Mouse (Mus musculus) MEL (cell line): Measurements from ENCODE around the gene Yipf3. TPM values are rescaled to one million over a fixed set of nuclear protein-coding genes. Genes with fewer than 3 reads are reported as not detected.

ENCODE experiments used
- DNase-seq: peaks from one replicate; pipeline ENCODE4 v3.0.0; 2011; ENCODE audit warnings: low read depth, low spot score
- H3K27ac ChIP-seq: 2 replicates; pipeline ENCODE4 v1.5.1; 2012; ENCODE audit warnings: low read depth, mild to moderate bottlenecking, control low read depth, low read length, moderate library complexity; ENCODE audit not compliant: control insufficient read depth
- H3K27me3 ChIP-seq, 2 experiments: fragments of 150-350 bp in 1 of 2; sonication (generic) in 1 of 2; 2 replicates each; pipeline ENCODE4 v1.6.1; 2012; ENCODE audit warnings: low read length in 2 of 2, mild to moderate bottlenecking in 2 of 2, improper control_type of control experiment in 1 of 2, moderate library complexity in 1 of 2; ENCODE audit not compliant: insufficient read depth in 2 of 2, control insufficient read depth in 1 of 2
- H3K36me3 ChIP-seq, 2 experiments: 2 replicates each; pipeline ENCODE4 v1.6.1; 2012 to 2014; ENCODE audit warnings: low read length in 2 of 2, improper control_type of control experiment in 1 of 2, inconsistent platforms in 1 of 2, mild to moderate bottlenecking in 1 of 2; ENCODE audit not compliant: insufficient read depth in 2 of 2, control insufficient read depth in 1 of 2
- H3K4me1 ChIP-seq, 2 experiments: fragments of 150-350 bp in 1 of 2; sonication (generic) in 1 of 2; 2 replicates each; pipeline ENCODE4 v1.6.1; 2012; ENCODE audit warnings: low read length in 2 of 2, improper control_type of control experiment in 1 of 2, mild to moderate bottlenecking in 1 of 2; ENCODE audit not compliant: insufficient read depth in 2 of 2, control insufficient read depth in 1 of 2
- H3K4me3 ChIP-seq, 2 experiments: fragments of 150-350 bp in 1 of 2; sonication (generic) in 1 of 2; 2 replicates each; pipeline ENCODE4 v1.5.1; 2012; ENCODE audit warnings: low read depth in 2 of 2, low read length in 2 of 2, mild to moderate bottlenecking in 2 of 2, moderate library complexity in 2 of 2, control low read depth in 1 of 2, improper control_type of control experiment in 1 of 2; ENCODE audit not compliant: control insufficient read depth in 1 of 2, insufficient read depth in 1 of 2
- H3K79me2 ChIP-seq: 2 replicates; pipeline ENCODE4 v1.6.1; 2012; ENCODE audit warnings: mild to moderate bottlenecking, low read length, moderate library complexity; ENCODE audit not compliant: control insufficient read depth, poor library complexity, insufficient read depth
- H3K9ac ChIP-seq: 2 replicates; pipeline ENCODE4 v1.6.1; 2012; ENCODE audit warnings: low read depth, mild to moderate bottlenecking, control low read depth, low read length, moderate library complexity; ENCODE audit not compliant: control insufficient read depth, poor library complexity, severe bottlenecking
- H3K9me3 ChIP-seq: fragments of 150-350 bp; sonication (generic); replicated peaks from 2 replicates; pipeline ENCODE4 v1.6.1; 2012; ENCODE audit warnings: mild to moderate bottlenecking, low read length, improper control_type of control experiment, moderate library complexity; ENCODE audit not compliant: insufficient read depth
- BHLHE40 ChIP-seq: IDR thresholded peaks from 2 replicates; pipeline ENCODE4 v1.6.1; 2012; ENCODE audit warnings: low read depth, mild to moderate bottlenecking, inconsistent platforms, low read length, improper control_type of control experiment, borderline replicate concordance
- CHD1 ChIP-seq: IDR thresholded peaks from 2 replicates; pipeline ENCODE4 v1.6.1; 2012; ENCODE audit warnings: low read depth, mild to moderate bottlenecking, inconsistent platforms, low read length, improper control_type of control experiment
- CHD2 ChIP-seq: IDR thresholded peaks from 2 replicates; pipeline ENCODE4 v1.6.1; 2011; ENCODE audit warnings: low read length, improper control_type of control experiment
- CTCF ChIP-seq, 3 experiments: IDR thresholded peaks in 2 of 3; conservative IDR thresholded peaks in 1 of 3; 2 replicates each; pipeline ENCODE4 v1.5.1; 2011 to 2012; ENCODE audit warnings: low read length in 3 of 3, low read depth in 2 of 3, mild to moderate bottlenecking in 2 of 3, improper control_type of control experiment in 1 of 3, inconsistent platforms in 1 of 3, mixed read lengths in 1 of 3, moderate library complexity in 1 of 3; ENCODE audit not compliant: control insufficient read depth in 1 of 3, insufficient read depth in 1 of 3, poor library complexity in 1 of 3, severe bottlenecking in 1 of 3
- E2F4 ChIP-seq: IDR thresholded peaks from 2 replicates; pipeline ENCODE4 v1.6.1; 2011; ENCODE audit warnings: low read depth, low read length, improper control_type of control experiment, borderline replicate concordance
- ELF1 ChIP-seq: IDR thresholded peaks from 2 replicates; pipeline ENCODE4 v1.6.1; 2014; ENCODE audit warnings: low read depth, mild to moderate bottlenecking, inconsistent platforms, low read length, improper control_type of control experiment, moderate library complexity
- EP300 ChIP-seq, 2 experiments: IDR thresholded peaks; 2 replicates each; pipeline ENCODE4 v1.6.1; 2011; ENCODE audit warnings: improper control_type of control experiment in 2 of 2, low read length in 2 of 2, low read depth in 1 of 2, mild to moderate bottlenecking in 1 of 2
- GABPA ChIP-seq: IDR thresholded peaks from 2 replicates; pipeline ENCODE4 v1.6.1; 2012; ENCODE audit warnings: low read depth, mild to moderate bottlenecking, inconsistent platforms, low read length, improper control_type of control experiment, moderate library complexity
- GATA1 ChIP-seq: IDR thresholded peaks from 2 replicates; pipeline ENCODE4 v1.6.1; 2011; ENCODE audit warnings: low read depth, low read length, improper control_type of control experiment
- JUND ChIP-seq: IDR thresholded peaks from 2 replicates; pipeline ENCODE4 v1.6.1; 2011; ENCODE audit warnings: low read depth, mild to moderate bottlenecking, improper control_type of control experiment, low read length
- KAT2A ChIP-seq: conservative IDR thresholded peaks from 2 replicates; pipeline ENCODE4 v1.6.1; 2012; ENCODE audit warnings: low read depth, low read length, improper control_type of control experiment, inconsistent platforms
- MAFK ChIP-seq: IDR thresholded peaks from 2 replicates; pipeline ENCODE4 v1.6.1; 2011; ENCODE audit warnings: low read depth, mild to moderate bottlenecking, low read length, improper control_type of control experiment, borderline replicate concordance
- MAX ChIP-seq: IDR thresholded peaks from 2 replicates; pipeline ENCODE4 v1.6.1; 2011; ENCODE audit warnings: low read length, improper control_type of control experiment
- MEF2A ChIP-seq: IDR thresholded peaks from 2 replicates; pipeline ENCODE4 v1.6.1; 2014; ENCODE audit warnings: low read depth, mild to moderate bottlenecking, inconsistent platforms, low read length, improper control_type of control experiment; ENCODE audit not compliant: poor library complexity, insufficient replicate concordance, severe bottlenecking; ENCODE audit errors: extremely low read depth
- MXI1 ChIP-seq: IDR thresholded peaks from 2 replicates; pipeline ENCODE4 v1.6.1; 2011; ENCODE audit warnings: mild to moderate bottlenecking, low read depth, low read length, improper control_type of control experiment
- NELFE ChIP-seq: IDR thresholded peaks from 2 replicates; pipeline ENCODE4 v1.6.1; 2011; ENCODE audit warnings: low read depth, low read length, improper control_type of control experiment
- POLR2A ChIP-seq, 2 experiments: IDR thresholded peaks; 2 replicates each; pipeline ENCODE4 v1.6.1; 2011 to 2012; ENCODE audit warnings: low read length in 2 of 2, mild to moderate bottlenecking in 2 of 2, control low read depth in 1 of 2, improper control_type of control experiment in 1 of 2, low read depth in 1 of 2, moderate library complexity in 1 of 2; ENCODE audit not compliant: control insufficient read depth in 1 of 2, insufficient read depth in 1 of 2, poor library complexity in 1 of 2
- RAD21 ChIP-seq: IDR thresholded peaks from 2 replicates; pipeline ENCODE4 v1.6.1; 2011; ENCODE audit warnings: mild to moderate bottlenecking, low read depth, low read length, improper control_type of control experiment
- SIN3A ChIP-seq: IDR thresholded peaks from 2 replicates; pipeline ENCODE4 v1.6.1; 2012; ENCODE audit warnings: low read length, improper control_type of control experiment, inconsistent platforms
- TAL1 ChIP-seq: IDR thresholded peaks from 2 replicates; pipeline ENCODE4 v1.6.1; 2012; ENCODE audit warnings: mild to moderate bottlenecking, inconsistent platforms, low read length, moderate library complexity, mixed read lengths
- TCF12 ChIP-seq: IDR thresholded peaks from 2 replicates; pipeline ENCODE4 v1.6.1; 2014; ENCODE audit warnings: low read depth, mild to moderate bottlenecking, inconsistent platforms, low read length, improper control_type of control experiment, moderate library complexity
- UBTF ChIP-seq: IDR thresholded peaks from 2 replicates; pipeline ENCODE4 v1.6.1; 2012; ENCODE audit warnings: low read depth, mild to moderate bottlenecking, inconsistent platforms, low read length, improper control_type of control experiment, moderate library complexity, borderline replicate concordance; ENCODE audit not compliant: insufficient read depth
- USF1 ChIP-seq: IDR thresholded peaks from 2 replicates; pipeline ENCODE4 v1.6.1; 2014; ENCODE audit warnings: low read depth, mild to moderate bottlenecking, inconsistent platforms, low read length, improper control_type of control experiment, moderate library complexity
- USF2 ChIP-seq, 2 experiments: IDR thresholded peaks; 2 replicates each; pipeline ENCODE4 v1.6.1; 2011 to 2012; ENCODE audit warnings: improper control_type of control experiment in 2 of 2, low read length in 2 of 2, borderline replicate concordance in 1 of 2, inconsistent platforms in 1 of 2, low read depth in 1 of 2, mild to moderate bottlenecking in 1 of 2; ENCODE audit not compliant: insufficient read depth in 1 of 2
- ZC3H11A ChIP-seq: IDR thresholded peaks from 2 replicates; pipeline ENCODE4 v1.6.1; 2012; ENCODE audit warnings: low read depth, mild to moderate bottlenecking, inconsistent platforms, low read length, improper control_type of control experiment
- polyA plus RNA-seq, 2 experiments: library from polyadenylated mRNA; stranded (reverse) in 1 of 2; unstranded in 1 of 2; fragments of >175 nt in 1 of 2; fragments of >200 nt in 1 of 2; gene quantifications; 2 replicates each; pipeline versions ENCODE4 v1.2.1 to v1.2.4; 2012; ENCODE audit warnings: low replicate concordance in 2 of 2, low read depth in 1 of 2; ENCODE audit not compliant: insufficient read length in 2 of 2, insufficient read depth in 1 of 2, missing spikeins in 1 of 2
- total RNA-seq: library from RNA; depleted of rRNA; stranded (reverse); fragments of 300-350 nt; gene quantifications from 2 replicates; pipeline ENCODE4 v1.2.3, GENCODE M21; 2012

Yipf3 gene
- total and polyA plus RNA-seq, 3 experiments, result 18.9 to 86.5 TPM; not detected in 1

- Histone ChIP-seq H3K9ac (no peak overlapping the region), H3K27me3 (no peaks in the 10 kb centered on the region), H3K27ac (no peak overlapping the region), H3K4me1 (no peaks in the 10 kb centered on the region; a peak in 1 of 4 replicates), H3K4me3 (no peak overlapping the region), H3K9me3 (no peaks in the 10 kb centered on the region), H3K79me2 (no peaks in the 10 kb centered on the region), H3K36me3 (peaks cover 0 to 2% of the 10 kb centered on the region in 2 experiments; a peak in 2 of 4 replicates)
- DNase-seq, result no peak
- TF ChIP-seq CHD2 (no peak), USF1 (no peak), ZC3H11A (no peak), UBTF (no peak), ELF1 (no peak), POLR2A (IDR thresholded peaks at IDR 0.05; ENCODE audit: control insufficient read depth in 1 of 2, insufficient read depth in 1 of 2, low read depth in 1 of 2, low read length in 2 of 2, poor library complexity in 1 of 2) (no peak), CHD1 (no peak), BHLHE40 (no peak), SIN3A (no peak), MXI1 (no peak)
These were observed 11.8 kb downstream of the Yipf3 start for GRCm38 (mm10) chr17:46259675-46260074.

DNA sequence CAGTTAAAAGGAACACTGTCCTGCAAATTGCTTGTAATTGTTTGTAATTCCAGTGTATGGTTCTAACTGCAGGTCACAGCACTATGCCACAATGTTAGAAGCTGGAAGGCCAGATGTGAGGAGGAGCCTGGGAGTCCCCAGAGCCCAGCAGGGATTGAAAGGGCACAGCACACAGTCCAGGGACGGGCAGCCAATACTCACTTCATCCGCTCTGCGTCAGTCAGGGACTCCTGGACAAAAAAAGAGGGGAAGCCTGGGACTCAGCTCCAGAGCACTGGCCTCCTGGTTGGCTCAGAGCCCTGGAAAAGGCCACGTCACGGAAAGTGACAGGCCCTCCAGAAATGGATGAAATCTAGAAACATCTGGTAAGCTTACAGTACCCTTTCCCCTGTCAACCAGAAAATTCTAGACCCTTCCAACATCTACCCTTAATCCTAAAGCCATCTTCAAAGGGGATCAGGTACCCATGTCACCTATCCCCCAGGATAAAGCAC, 14.4 kb downstream of the Yipf3 start:
- no peak overlapping the region for H3K9ac ChIP-seq
- H3K36me3 ChIP-seq, result peaks cover 0 to 6% of the 10 kb centered on the region in 2 experiments; a peak in 2 of 4 replicates
- no peak overlapping the region for H3K27ac ChIP-seq
- H3K4me3 ChIP-seq, result no peak overlapping the region
- TF ChIP-seq MXI1, result no peak
- no peak for TF ChIP-seq NELFE
- no peak for TF ChIP-seq KAT2A
- no peaks in the 10 kb centered on the region for H3K27me3 ChIP-seq
- H3K9me3 ChIP-seq, result no peaks in the 10 kb centered on the region
- H3K4me1 ChIP-seq, result no peaks in the 10 kb centered on the region
- H3K79me2 ChIP-seq, result no peaks in the 10 kb centered on the region
- DNase-seq, result no peak

- no peak overlapping the region for H3K9ac ChIP-seq
- H3K27ac ChIP-seq, result no peak overlapping the region
- DNase-seq, result no peak
- H3K36me3 ChIP-seq, result peaks cover 0 to 8% of the 10 kb centered on the region in 2 experiments; a peak in 2 of 4 replicates
- H3K4me1 ChIP-seq, result no peaks in the 10 kb centered on the region
- H3K9me3 ChIP-seq, result no peaks in the 10 kb centered on the region
- H3K27me3 ChIP-seq, result no peaks in the 10 kb centered on the region
- no peaks in the 10 kb centered on the region for H3K79me2 ChIP-seq
- no peak overlapping the region for H3K4me3 ChIP-seq
- TF ChIP-seq BHLHE40 (no peak), E2F4 (no peak), POLR2A (IDR thresholded peaks at IDR 0.05; ENCODE audit: control insufficient read depth in 1 of 2, insufficient read depth in 1 of 2, low read depth in 1 of 2, low read length in 2 of 2, poor library complexity in 1 of 2) (no peak), USF2 (IDR thresholded peaks at IDR 0.05; ENCODE audit: borderline replicate concordance in 1 of 2, insufficient read depth in 1 of 2, low read depth in 1 of 2, low read length in 2 of 2) (no peak), RAD21 (no peak), GATA1 (no peak), GABPA (no peak), KAT2A (no peak), CTCF (IDR thresholded peaks at IDR 0.05 in 2 of 3, conservative IDR thresholded peaks at IDR 0.05 in 1 of 3; ENCODE audit: control insufficient read depth in 1 of 3, insufficient read depth in 1 of 3, low read depth in 2 of 3, low read length in 3 of 3, poor library complexity in 1 of 3, severe bottlenecking in 1 of 3) (no peak), CHD2 (no peak), MAFK (no peak), EP300 (IDR thresholded peaks at IDR 0.05; ENCODE audit: low read depth in 1 of 2, low read length in 2 of 2) (no peak), TAL1 (no peak), TCF12 (no peak), MAX (no peak), MEF2A (no peak), JUND (no peak)
These were observed 17.6 kb downstream of the Yipf3 start for GRCm38 (mm10) chr17:46265502-46265901.
